Mouse (Mus musculus): Measurements from ENCODE around the gene 0610010K14Rik. TPM values are rescaled to one million over a fixed set of nuclear protein-coding genes. Genes with fewer than 3 reads are reported as not detected.

0610010K14Rik gene
- polyA plus RNA-seq, 1 experiment: 69.0 TPM

Other genes starting within 250 kb of the 0610010K14Rik start
- gene Gabarap, start 246.8 kb downstream of the 0610010K14Rik start, polyA plus RNA-seq (2012; rRNA removed): 374 and 440 TPM in 2 replicates
- 35.8 and 36.4 TPM in 2 replicates for gene Phf23, start 242.1 kb downstream of the 0610010K14Rik start, polyA plus RNA-seq (2012; rRNA removed)
- 11.9 and 16.7 TPM in 2 replicates for gene Dvl2, start 237.3 kb downstream of the 0610010K14Rik start, polyA plus RNA-seq (2012; rRNA removed)
- gene Acadvl, start 222.5 kb downstream of the 0610010K14Rik start, polyA plus RNA-seq (2012; rRNA removed): 95.7 and 100 TPM in 2 replicates
- 28.0 and 31.9 TPM in 2 replicates for gene Dlg4, start 221.0 kb downstream of the 0610010K14Rik start, polyA plus RNA-seq (2012; rRNA removed)
- 0.07 TPM in 1 of 2 replicates, not detected in the other for gene Asgr1, start 183.8 kb downstream of the 0610010K14Rik start, polyA plus RNA-seq (2012; rRNA removed)
- gene Asgr2, start 145.3 kb downstream of the 0610010K14Rik start, polyA plus RNA-seq (2012; rRNA removed): 2.0 and 2.5 TPM in 2 replicates
- 41.3 and 51.9 TPM in 2 replicates for gene Mgl2, start 107.6 kb downstream of the 0610010K14Rik start, polyA plus RNA-seq (2012; rRNA removed)
- gene Clec10a, start 81.7 kb downstream of the 0610010K14Rik start, polyA plus RNA-seq (2012; rRNA removed): 39.6 and 49.2 TPM in 2 replicates
- gene Slc16a11, start 25.2 kb downstream of the 0610010K14Rik start, polyA plus RNA-seq (2012; rRNA removed): 3.0 and 4.8 TPM in 2 replicates
- 7.0 and 8.5 TPM in 2 replicates for gene Slc16a13, start 16.9 kb downstream of the 0610010K14Rik start, polyA plus RNA-seq (2012; rRNA removed)
- gene Bcl6b, start 8.1 kb downstream of the 0610010K14Rik start, polyA plus RNA-seq (2012; rRNA removed): 4.0 and 4.1 TPM in 2 replicates
- gene Gm21988, start 1.9 kb upstream of the 0610010K14Rik start, polyA plus RNA-seq (2012; rRNA removed): 7.4 and 8.7 TPM in 2 replicates
- gene Rnasek, start 1.9 kb upstream of the 0610010K14Rik start, polyA plus RNA-seq (2012; rRNA removed): 128 and 143 TPM in 2 replicates
- gene Alox12, start 17.4 kb upstream of the 0610010K14Rik start, polyA plus RNA-seq (2012; rRNA removed): 14.7 and 15.3 TPM in 2 replicates
- gene Alox12e, start 84.7 kb upstream of the 0610010K14Rik start, polyA plus RNA-seq (2012; rRNA removed): 0.14 and 0.21 TPM in 2 replicates
- 0.80 and 1.3 TPM in 2 replicates for gene Alox15, start 114.1 kb upstream of the 0610010K14Rik start, polyA plus RNA-seq (2012; rRNA removed)
- gene Pelp1, start 172.1 kb upstream of the 0610010K14Rik start, polyA plus RNA-seq (2012; rRNA removed): 11.1 and 15.3 TPM in 2 replicates
- 18.5 and 22.0 TPM in 2 replicates for gene Arrb2, start 194.7 kb upstream of the 0610010K14Rik start, polyA plus RNA-seq (2012; rRNA removed)
- gene Med11, start 214.0 kb upstream of the 0610010K14Rik start, polyA plus RNA-seq (2012; rRNA removed): 20.1 and 20.8 TPM in 2 replicates
- 3.9 and 4.4 TPM in 2 replicates for gene Zmynd15, start 221.5 kb upstream of the 0610010K14Rik start, polyA plus RNA-seq (2012; rRNA removed)
- 28.9 and 29.2 TPM in 2 replicates for gene Cxcl16, start 222.1 kb upstream of the 0610010K14Rik start, polyA plus RNA-seq (2012; rRNA removed)